Mouse (Mus musculus) CD4-positive naive resting alpha-beta T cell, adult 57 days (primary cell): ENCODE data around the gene Dnajb2. TPM values are rescaled to one million over a fixed set of nuclear protein-coding genes. Genes with fewer than 3 reads are reported as not detected.

ENCODE experiments used
- total RNA-seq: library from RNA; stranded (reverse); gene quantifications from one replicate; pipeline ENCODE4 v1.2.4, GENCODE M21; 2023

Dnajb2 gene
- total RNA-seq: 57.5 TPM

GRCm38 (mm10) chr1:75236117-75237050 lies at the start of gene Dnajb2:
Gene Dnajb2, plus strand, starts transcription at chr1:75236406.

GRCm38 (mm10) chr1:75191622-75192402 lies 44.4 kb upstream of the Dnajb2 start, which contains the start of the genes Ankzf1 and Atg9a:
Gene Ankzf1, plus strand, starts transcription at chr1:75192151.
Gene Atg9a, minus strand, starts transcription at chr1:75192196.

GRCm38 (mm10) chr1:75210136-75211087 lies 25.8 kb upstream of the Dnajb2 start, which contains the start of the genes Glb1l and Stk16:
Gene Glb1l, minus strand, starts transcription at chr1:75210813.
Gene Stk16, plus strand, starts transcription at chr1:75210838.

GRCm38 (mm10) chr1:75219531-75219930 lies 16.7 kb upstream of the Dnajb2 start, which contains the start of gene Tuba4a:
Gene Tuba4a, minus strand, starts transcription at chr1:75219865.

GRCm38 (mm10) chr1:75231664-75232152 lies 4.5 kb upstream of the Dnajb2 start, which contains the start of gene A630095N17Rik:
Gene A630095N17Rik, minus strand, starts transcription at chr1:75232102.

GRCm38 (mm10) chr1:75264091-75264880 lies 28.1 kb downstream of the Dnajb2 start, which contains the start of gene Ptprn:
Gene Ptprn, minus strand, starts transcription at chr1:75264502.

GRCm38 (mm10) chr1:75278228-75278627 lies 42.0 kb downstream of the Dnajb2 start, which contains the start of gene Resp18:
Gene Resp18, minus strand, starts transcription at chr1:75278415.

Other genes with a start within 250 kb of the Dnajb2 start
- 4.0 TPM for gene Nhej1, start 111.2 kb upstream of the Dnajb2 start, total RNA-seq
- 3.0 TPM for gene Slc23a3, start 102.5 kb upstream of the Dnajb2 start, total RNA-seq
- gene Cnppd1, start 93.7 kb upstream of the Dnajb2 start, total RNA-seq: 128 TPM
- 87.9 TPM for gene Retreg2, start 93.6 kb upstream of the Dnajb2 start, total RNA-seq
- 42.9 TPM for gene Zfand2b, start 67.8 kb upstream of the Dnajb2 start, total RNA-seq
- gene Abcb6, start 56.0 kb upstream of the Dnajb2 start, total RNA-seq: 3.8 TPM
- 27.2 TPM for gene Ankzf1, start 44.3 kb upstream of the Dnajb2 start, total RNA-seq
- gene Atg9a, start 44.2 kb upstream of the Dnajb2 start, total RNA-seq: 38.5 TPM
- 7.8 TPM for gene Glb1l, start 25.6 kb upstream of the Dnajb2 start, total RNA-seq
- 74.9 TPM for gene Stk16, start 25.6 kb upstream of the Dnajb2 start, total RNA-seq
- gene Tuba4a, start 16.5 kb upstream of the Dnajb2 start, total RNA-seq: 192 TPM
- gene A630095N17Rik, start 4.3 kb upstream of the Dnajb2 start, total RNA-seq: not detected
- 0.53 TPM for gene Ptprn, start 28.1 kb downstream of the Dnajb2 start, total RNA-seq
- gene Resp18, start 42.0 kb downstream of the Dnajb2 start, total RNA-seq: not detected
- 33.5 TPM for gene Dnpep, start 81.6 kb downstream of the Dnajb2 start, total RNA-seq
- 0.38 TPM for gene Des, start 123.9 kb downstream of the Dnajb2 start, total RNA-seq
- 0.41 TPM for gene Speg, start 138.9 kb downstream of the Dnajb2 start, total RNA-seq
- 60.7 TPM for gene Gmppa, start 199.5 kb downstream of the Dnajb2 start, total RNA-seq
- gene Asic4, start 214.0 kb downstream of the Dnajb2 start, total RNA-seq: not detected
- 28.2 TPM for gene Chpf, start 242.9 kb downstream of the Dnajb2 start, total RNA-seq
- gene Tmem198, start 243.1 kb downstream of the Dnajb2 start, total RNA-seq: 2.8 TPM